In the genomic region with DNA sequence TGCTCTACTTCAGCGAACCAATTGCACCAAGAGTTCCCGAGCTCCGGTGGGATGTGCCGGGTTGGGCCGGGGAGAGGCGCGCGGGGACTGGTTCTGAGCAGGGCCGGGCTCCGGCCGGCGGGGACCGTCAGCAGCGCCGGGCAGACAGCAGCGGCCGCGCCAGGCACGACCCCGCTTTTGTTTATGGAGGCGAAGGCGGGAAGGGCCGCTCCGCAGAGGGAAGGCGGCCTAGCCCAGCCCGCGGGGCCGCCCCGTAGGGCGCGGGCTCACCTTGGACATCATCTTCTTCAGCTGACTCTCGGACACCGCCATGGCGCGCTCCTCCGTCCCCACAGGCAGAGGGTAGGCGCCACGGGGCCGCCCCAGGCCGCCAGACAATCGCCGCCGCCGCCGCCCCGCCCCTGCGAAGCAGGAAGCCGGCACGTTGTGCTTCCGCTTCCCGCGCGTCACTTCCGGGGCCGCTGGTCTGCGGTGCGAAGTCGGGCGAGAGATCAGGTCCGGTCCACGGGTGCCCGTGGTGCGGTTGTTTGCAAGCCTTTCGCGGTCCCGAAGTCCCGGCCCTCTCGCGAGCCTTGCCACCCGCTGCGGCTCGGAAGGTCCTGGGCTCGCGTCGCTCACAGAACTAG, we compare ENCODE assay signal across 8 mouse cellular contexts. TPM values are rescaled to one million over a fixed set of nuclear protein-coding genes. Genes with fewer than 3 reads are reported as not detected.
DNase-seq lines count a peak whose midpoint lies in the region; ATAC-seq lines count a peak whose summit lies in the region.

Gene Tsg101 (minus strand): TSS at position 419 of the 626 bp plus-strand sequence.

- H3K27ac ChIP-seq in brown adipose tissue, adult 24 weeks (replicated peaks; ENCODE audit: low read depth, low read length): peak within 1 kb of the TSS; percentile 95
- H3K27ac ChIP-seq in heart, embryonic 14.5 days (replicated peaks in 1 of 2; ENCODE audit: control insufficient read depth in 1 of 2, insufficient read depth in 1 of 2, low read depth in 2 of 2, low read length in 2 of 2): peak within 1 kb of the TSS; percentile 92 to 98
- H3K27ac ChIP-seq in liver, embryonic 13.5 days: peak within 1 kb of the TSS; percentile 93
- peak within 1 kb of the TSS; percentile 98 for H3K27ac ChIP-seq in stomach, embryonic 16.5 days (ENCODE audit: low read length)

- H3K4me1 ChIP-seq in brown adipose tissue, adult 24 weeks (ENCODE audit: control insufficient read depth, insufficient read depth, insufficient read length, low read length): 0 out of 2 replicates have a peak, but pooled peaks cover 3% of the 10 kb centered on the region
- peaks cover 0 to 20% of the 10 kb centered on the region in 2 experiments; a peak in 2 of 4 replicates for H3K4me1 ChIP-seq in heart, embryonic 14.5 days (ENCODE audit: control insufficient read depth in 2 of 2, insufficient read depth in 2 of 2, low read length in 2 of 2)
- H3K4me1 ChIP-seq in liver, embryonic 13.5 days (replicated peaks): peaks cover 39% of the 10 kb centered on the region
- H3K4me1 ChIP-seq in stomach, embryonic 16.5 days (ENCODE audit: control insufficient read depth, insufficient read depth, low read length): peaks cover 13% of the 10 kb centered on the region; the same call in 1 of the 2 replicates

- WGBS in heart, embryonic 14.5 days: under 1% methylated on average over 66 of the region's 75 CpGs
- WGBS in liver, embryonic 13.5 days (ENCODE audit: insufficient replicate concordance): under 1% methylated on average over 73 of the region's 75 CpGs
- WGBS in stomach, embryonic 16.5 days: under 1% methylated on average over 68 of the region's 75 CpGs

- peaks cover 10% of the 10 kb centered on the region for H3K36me3 ChIP-seq in heart, embryonic 14.5 days (ENCODE audit: control insufficient read depth, insufficient read depth, low read length)
- peaks cover 2% of the 10 kb centered on the region; the same call in 1 of the 2 replicates for H3K36me3 ChIP-seq in liver, embryonic 13.5 days
- H3K36me3 ChIP-seq in stomach, embryonic 16.5 days (ENCODE audit: control insufficient read depth, insufficient read depth, low read length): no peaks in the 10 kb centered on the region

- H3K4me2 ChIP-seq in heart, embryonic 14.5 days (ENCODE audit: low read length): peak within 1 kb of the TSS; percentile 80
- H3K4me2 ChIP-seq in liver, embryonic 13.5 days: peak within 1 kb of the TSS; percentile 83
- H3K4me2 ChIP-seq in stomach, embryonic 16.5 days (ENCODE audit: low read depth, low read length): peak within 1 kb of the TSS; percentile 63

- H3K27me3 ChIP-seq in heart, embryonic 14.5 days (ENCODE audit: control insufficient read depth, insufficient read depth, low read length): no peaks in the 10 kb centered on the region
- H3K27me3 ChIP-seq in liver, embryonic 13.5 days: no peaks in the 10 kb centered on the region
- H3K27me3 ChIP-seq in stomach, embryonic 16.5 days (ENCODE audit: control insufficient read depth, insufficient read depth, low read length): no peaks in the 10 kb centered on the region

- H3K9me3 ChIP-seq in heart, embryonic 14.5 days (ENCODE audit: control insufficient read depth, low read length): no peaks in the 10 kb centered on the region
- no peaks in the 10 kb centered on the region for H3K9me3 ChIP-seq in liver, embryonic 13.5 days (replicated peaks)
- H3K9me3 ChIP-seq in stomach, embryonic 16.5 days (replicated peaks; ENCODE audit: control insufficient read depth, low read length): no peaks in the 10 kb centered on the region

- H3K9ac ChIP-seq in heart, embryonic 14.5 days (ENCODE audit: low read length): peak within 1 kb of the TSS; percentile 82
- H3K9ac ChIP-seq in liver, embryonic 13.5 days: peak within 1 kb of the TSS; percentile 93
- H3K9ac ChIP-seq in stomach, embryonic 16.5 days (ENCODE audit: low read length): peak within 1 kb of the TSS; percentile 98

- H3K4me3 ChIP-seq in brown adipose tissue, adult 24 weeks (ENCODE audit: insufficient read depth, low read depth, low read length): peak within 1 kb of the TSS; percentile 99
- H3K4me3 ChIP-seq in heart, embryonic 14.5 days (ENCODE audit: control insufficient read depth in 1 of 2, insufficient read depth in 1 of 2, low read depth in 1 of 2, low read length in 2 of 2): peak within 1 kb of the TSS; percentile 69 to 96
- peak within 1 kb of the TSS; percentile 94 for H3K4me3 ChIP-seq in liver, embryonic 13.5 days (replicated peaks)
- H3K4me3 ChIP-seq in stomach, embryonic 16.5 days (replicated peaks; ENCODE audit: low read length): peak within 1 kb of the TSS; percentile 92

- DNase-seq in CD4-positive, CD25-positive, alpha-beta regulatory T cell, adult 2 months (ENCODE audit: low read depth, low spot score): peak; percentile 94
- DNase-seq in fibroblast of lung, adult 2 months (ENCODE audit: low read depth): peak; percentile 46
- DNase-seq in kidney, postnatal 14 days: peak; percentile 95
- peak; percentile 85 for DNase-seq in liver, embryonic 13.5 days
- peak; percentile 96 for DNase-seq in neural tube, embryonic 10.5 days (ENCODE audit: extremely low spot score, low spot score)

- peak; percentile 92 for ATAC-seq in heart, embryonic 14.5 days (ENCODE audit: insufficient number of reproducible peaks, insufficient read depth, low FRiP score, low read depth)
- ATAC-seq in liver, embryonic 13.5 days (ENCODE audit: low read depth): peak; percentile 93
- peak; percentile 92 for ATAC-seq in stomach, embryonic 16.5 days (ENCODE audit: insufficient read depth, low FRiP score)

RNA-seq across cellular contexts. Expression of gene Tsg101, which starts in this region (rescaled TPM):
- polyA plus RNA-seq in brown adipose tissue, adult 24 weeks (2012; ENCODE audit: insufficient read depth, insufficient read length, missing spikeins): 91.6 and 103 TPM in 2 replicates
- polyA plus RNA-seq in heart, embryonic 14.5 days (2014; fragmentation: Nextera tagmentation; extraction: Ambion mirVana): 179 and 201 TPM in 2 replicates
- polyA plus RNA-seq in liver, embryonic 13.5 days (2015; fragmentation: Nextera tagmentation; extraction: Ambion mirVana): 63.2 and 78.5 TPM in 2 replicates
- 137 and 140 TPM in 2 replicates for polyA plus RNA-seq in stomach, embryonic 16.5 days (2015; fragmentation: Nextera tagmentation; extraction: Ambion mirVana)

Comparison
In these comparisons a context has a peak if more than half of its experiments do, and no peak if none do; other contexts are left out.
1. Peak in every context shown above with its lines: DNase-seq, ATAC-seq, H3K4me3 ChIP-seq and H3K27ac ChIP-seq.
2. DNase-seq: peak in every context shown above with its lines; median percentile 96 in neural tube, embryonic 10.5 days; 95 in kidney, postnatal 14 days; 94 in CD4-positive, CD25-positive, alpha-beta regulatory T cell, adult 2 months; 85 in liver, embryonic 13.5 days; 46 in fibroblast of lung, adult 2 months.